Mouse (Mus musculus) kidney, adult 9 months (tissue): Measurements from ENCODE around the gene Xrcc3.

Source experiments
- DNase-seq: peaks from one replicate; pipeline ENCODE4 v3.0.0; 2022

The Xrcc3 gene

DNA sequence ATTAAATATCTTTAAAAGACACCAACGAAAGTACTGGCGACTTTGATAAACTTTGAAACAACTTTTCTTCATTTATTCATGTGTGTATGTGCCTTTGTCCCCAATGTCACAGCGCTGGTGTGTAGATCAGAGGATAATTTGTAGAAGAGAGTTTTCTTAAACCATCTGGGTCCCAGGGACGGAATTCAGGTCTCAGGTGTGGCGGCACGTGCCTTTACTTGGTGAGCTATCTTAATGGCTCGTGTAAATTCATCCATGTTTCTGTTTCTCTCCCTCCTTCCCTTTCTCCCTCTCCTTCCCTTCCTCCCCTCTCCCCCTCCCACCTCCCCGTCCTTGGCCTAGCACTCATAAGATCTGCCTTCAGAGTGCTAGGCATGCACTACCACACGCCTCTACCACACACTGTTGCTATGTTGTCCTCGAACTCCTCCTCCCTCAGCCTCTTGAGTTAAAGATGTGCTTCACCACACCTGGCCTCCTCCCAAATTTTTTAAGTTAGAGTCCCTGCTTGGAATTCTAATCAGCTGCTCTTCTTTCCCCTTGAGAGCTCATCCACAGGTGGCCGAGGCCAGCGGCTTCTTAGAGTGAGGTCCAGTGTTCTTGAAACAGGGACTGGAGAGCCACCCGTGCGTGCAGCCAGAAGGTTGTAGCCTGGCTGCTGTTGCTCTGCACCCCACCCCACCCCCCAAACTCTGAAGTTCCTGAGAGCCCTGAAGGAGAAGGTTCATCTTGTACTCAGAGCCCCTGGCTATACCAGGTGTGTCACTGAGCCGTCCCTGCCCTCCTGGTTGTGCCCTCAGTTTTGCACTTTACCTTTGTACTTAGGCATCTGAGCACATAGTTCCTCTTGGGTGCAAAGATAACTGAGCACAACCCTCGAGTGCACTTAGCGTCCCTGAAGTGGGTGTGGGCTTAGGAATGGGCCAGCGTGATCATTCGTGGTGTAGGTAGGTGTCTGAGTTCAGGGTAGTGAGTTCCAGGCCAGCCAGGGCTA lies 1.4 kb upstream of the Xrcc3 start:
- peak; percentile 74 for DNase-seq

DNA sequence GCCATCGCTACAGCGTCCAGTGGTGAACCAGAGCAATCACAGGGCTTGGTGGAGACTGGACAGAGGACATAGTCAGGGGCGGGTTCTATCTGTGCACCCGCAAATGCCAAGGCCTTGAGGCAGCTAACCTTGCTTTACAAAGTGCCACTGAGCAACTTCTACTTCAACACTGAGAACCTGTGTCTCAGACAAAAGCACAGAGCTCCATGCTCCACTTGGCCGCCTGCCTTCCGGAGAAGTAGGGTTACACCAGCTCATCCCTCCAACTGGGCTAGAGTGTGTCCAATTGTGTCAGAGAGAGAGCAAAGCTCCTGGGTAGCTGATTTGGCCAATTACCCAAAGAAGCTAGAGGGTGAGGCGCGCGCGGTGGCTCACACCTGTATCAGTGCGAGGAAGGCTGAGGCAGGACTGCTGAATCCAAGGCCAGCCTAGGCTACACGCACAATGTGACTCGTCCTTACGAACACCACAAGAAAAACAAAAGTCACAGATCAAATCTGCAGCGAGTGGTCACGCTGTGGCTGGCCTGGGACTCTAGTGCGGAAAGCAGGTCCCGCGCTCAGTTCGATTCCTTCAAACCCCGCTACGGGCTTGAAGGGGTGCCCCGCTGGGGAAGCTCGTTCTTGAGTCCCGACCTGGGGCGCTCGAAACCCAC lies 435 bp downstream of the Xrcc3 start:
- no peak for DNase-seq

DNA sequence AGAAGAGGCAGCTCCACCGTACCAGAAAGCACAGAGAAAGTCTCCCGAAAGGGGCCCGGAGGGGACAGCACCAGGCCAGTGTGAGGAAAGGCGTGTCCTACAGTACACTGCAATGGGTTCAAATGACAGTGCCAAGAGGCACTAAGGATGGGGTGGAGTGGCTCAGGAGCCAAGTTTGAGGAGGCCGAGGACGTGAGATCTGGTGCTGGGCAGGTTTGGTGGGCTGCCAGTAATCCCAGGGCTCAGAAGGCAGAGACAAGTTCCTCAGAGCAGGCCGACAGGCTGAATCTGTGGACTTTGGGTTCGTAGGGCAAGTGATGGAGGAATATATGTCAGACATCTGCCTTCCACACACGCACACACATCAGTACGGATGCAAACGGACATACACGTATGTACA lies 1.1 kb downstream of the Xrcc3 start:
- no peak for DNase-seq

GRCm38 (mm10) chr12:111812075-111812474 lies 1.6 kb downstream of the Xrcc3 start:
- DNase-seq: no peak

- peak; percentile 83 for DNase-seq
Measured at GRCm38 (mm10) chr12:111809762-111810161, 3.9 kb downstream of the Xrcc3 start.

DNA sequence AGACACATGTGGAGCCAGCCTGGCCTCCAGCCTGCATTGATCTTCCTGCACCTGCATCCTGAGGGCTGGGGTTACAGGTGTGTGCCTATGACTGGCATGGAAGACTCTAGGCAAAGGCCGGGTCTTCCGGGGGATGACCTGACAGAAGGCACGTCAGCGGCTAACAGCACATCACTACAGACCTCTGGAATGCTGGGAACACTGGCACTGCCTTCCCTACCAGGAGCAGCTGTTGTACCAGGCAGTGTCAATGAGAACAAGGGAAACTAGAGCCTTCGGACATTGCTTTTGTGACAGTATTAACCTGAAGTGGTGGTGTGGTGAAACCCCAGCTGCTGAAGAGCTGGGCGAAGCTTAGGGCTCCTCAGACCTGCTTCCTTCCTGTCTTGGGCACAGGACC lies 4.9 kb downstream of the Xrcc3 start:
- no peak for DNase-seq

DNA sequence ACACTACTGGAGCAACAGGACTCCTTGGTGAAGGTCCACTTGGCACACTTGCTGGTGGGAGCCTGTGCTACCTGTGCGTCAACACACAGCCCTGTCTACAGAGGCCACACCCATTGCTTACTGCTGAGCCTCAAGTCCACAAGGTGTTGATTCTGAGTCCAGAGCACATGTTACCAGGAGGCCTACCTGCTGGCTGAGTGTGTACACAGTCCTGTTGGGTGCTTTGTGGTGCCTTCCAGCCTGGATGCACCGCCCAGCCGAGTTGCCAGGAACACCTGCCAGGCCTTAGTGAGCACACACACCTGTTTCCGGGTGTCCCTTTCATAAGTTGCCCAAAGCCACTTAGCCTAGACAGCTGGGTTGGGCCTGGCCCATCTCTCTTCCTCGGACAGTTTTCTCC lies 10.1 kb downstream of the Xrcc3 start:
- no peak for DNase-seq

DNA sequence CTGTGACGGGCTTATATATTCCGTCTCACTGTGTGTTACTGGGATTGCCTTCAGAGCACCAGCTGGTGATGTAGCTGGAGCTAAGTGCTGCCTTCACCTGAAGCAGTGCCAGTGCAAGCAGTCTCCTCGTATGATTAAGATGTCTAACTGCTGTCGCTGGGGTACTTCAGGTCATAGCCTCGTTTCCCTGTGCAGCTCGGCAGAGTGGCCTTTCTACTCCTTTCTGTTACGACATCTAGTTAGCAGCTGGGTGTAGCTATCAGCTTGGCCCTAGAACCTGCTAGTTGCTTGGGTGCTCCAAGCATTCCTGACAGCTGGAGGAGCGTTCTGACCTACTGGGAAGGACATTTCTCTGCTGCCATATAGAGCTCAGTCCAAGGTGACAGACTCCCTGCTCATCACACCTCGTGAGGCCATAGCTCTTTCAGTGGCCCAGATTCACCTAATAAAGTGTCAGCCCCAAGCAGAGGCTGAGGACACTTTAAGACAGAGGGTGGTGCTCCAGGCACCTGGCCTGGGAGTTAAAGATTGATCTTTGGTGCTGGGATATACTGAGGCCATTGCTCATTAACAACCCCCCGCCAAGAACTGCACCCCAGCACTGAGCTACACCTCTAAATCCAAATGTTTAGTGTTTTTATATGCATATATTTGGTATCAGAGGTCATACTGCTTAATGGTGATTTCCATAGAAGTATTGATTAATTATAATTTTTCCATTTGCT lies 13.1 kb downstream of the Xrcc3 start:
- DNase-seq: peak; percentile 70

DNA sequence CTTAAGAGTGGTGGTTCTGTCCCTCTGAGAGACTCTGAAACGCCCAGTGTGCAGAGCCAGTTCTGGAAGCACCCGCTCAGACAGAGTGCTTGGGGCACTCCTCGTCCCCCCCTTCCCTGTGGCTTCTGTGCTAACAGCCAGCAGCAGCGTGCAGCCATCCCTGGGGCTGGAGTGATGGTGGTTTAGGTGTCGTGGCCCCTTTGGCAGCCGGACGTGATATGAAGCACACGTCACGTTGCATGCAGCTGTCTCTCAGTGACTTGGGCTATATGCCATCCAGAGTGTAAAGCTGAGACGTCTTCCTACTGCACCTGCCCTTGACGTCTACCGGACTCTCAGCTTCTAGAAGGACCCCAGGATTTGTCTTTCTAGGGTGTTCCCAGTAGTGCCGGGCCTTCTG lies 15.2 kb downstream of the Xrcc3 start:
- DNase-seq: no peak

- DNase-seq: no peak
Measured at GRCm38 (mm10) chr12:111797251-111797650, 16.4 kb downstream of the Xrcc3 start.

GRCm38 (mm10) chr12:111795180-111795895 lies 18.3 kb downstream of the Xrcc3 start:
- DNase-seq: peak; percentile 72

GRCm38 (mm10) chr12:111794526-111795179 lies 19.0 kb downstream of the Xrcc3 start:
- no peak for DNase-seq

GRCm38 (mm10) chr12:111794102-111794501 lies 19.6 kb downstream of the Xrcc3 start:
- DNase-seq: peak; percentile 87

GRCm38 (mm10) chr12:111791474-111792104 lies 22.1 kb downstream of the Xrcc3 start:
- no peak for DNase-seq

GRCm38 (mm10) chr12:111790631-111791030 lies 23.0 kb downstream of the Xrcc3 start:
- no peak for DNase-seq

DNA sequence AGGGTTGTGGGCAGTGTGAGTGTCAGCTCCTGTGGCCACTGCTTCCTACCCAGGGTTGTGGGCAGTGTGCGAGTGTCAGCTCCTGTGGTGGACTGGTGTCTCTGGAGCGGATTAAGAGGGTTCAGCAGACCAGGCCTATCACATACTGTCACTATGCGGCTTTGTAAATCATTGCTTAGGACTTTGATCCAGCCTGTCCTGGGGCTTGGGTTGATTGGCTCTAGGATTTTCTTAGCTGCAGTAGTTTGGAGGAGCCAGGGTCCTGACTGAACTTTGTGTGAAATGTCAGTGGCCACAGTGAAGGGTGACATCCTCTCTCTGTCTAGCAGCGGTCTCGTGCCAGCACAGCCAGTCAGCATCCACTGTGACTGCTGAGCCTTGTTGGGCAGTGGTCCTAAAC lies 23.6 kb downstream of the Xrcc3 start:
- peak; percentile 86 for DNase-seq

- no peak for DNase-seq
Measured at GRCm38 (mm10) chr12:111787015-111787414, 26.7 kb downstream of the Xrcc3 start.

GRCm38 (mm10) chr12:111785174-111785573 lies 28.5 kb downstream of the Xrcc3 start:
- no peak for DNase-seq

DNA sequence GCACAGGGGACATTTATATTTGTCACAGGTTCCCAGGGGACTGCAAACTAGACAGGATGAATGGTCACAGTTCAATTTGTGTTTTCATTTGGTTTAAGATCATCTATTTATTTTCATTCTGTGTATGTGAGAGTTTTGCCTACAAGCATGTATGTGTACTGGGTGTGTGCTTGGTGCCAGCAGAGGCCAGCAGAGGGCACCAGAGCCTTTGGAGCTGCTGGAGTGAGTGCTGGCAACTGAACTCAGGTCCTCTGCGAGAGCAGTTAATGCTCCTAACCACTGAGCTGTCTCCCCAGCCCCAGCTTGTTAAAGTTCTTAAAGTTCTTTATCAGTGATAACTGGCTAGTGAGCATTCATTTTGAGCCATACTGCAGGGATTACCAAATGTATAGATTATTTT lies 34.1 kb downstream of the Xrcc3 start:
- DNase-seq: no peak

DNA sequence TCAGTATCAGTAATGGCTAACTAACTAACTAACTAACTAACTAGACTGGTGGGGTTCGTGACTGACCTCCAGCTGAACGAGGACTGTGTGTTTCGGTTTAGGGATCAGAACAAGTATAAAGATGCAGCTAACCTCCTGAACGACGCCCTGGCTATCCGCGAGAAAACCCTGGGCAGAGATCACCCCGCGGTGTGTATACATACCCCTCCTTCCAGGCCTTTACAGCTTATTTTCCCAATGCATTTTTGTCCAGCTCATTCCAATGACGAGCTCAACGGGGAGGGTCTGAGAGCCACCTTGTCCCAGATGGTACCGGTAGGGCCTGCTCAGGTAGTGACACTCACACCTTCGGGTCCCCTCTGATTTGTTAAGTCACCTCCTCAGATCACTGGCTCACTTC lies 35.8 kb downstream of the Xrcc3 start:
- no peak for DNase-seq

- no peak for DNase-seq
Measured at GRCm38 (mm10) chr12:111774845-111775244, 38.8 kb downstream of the Xrcc3 start.

DNA sequence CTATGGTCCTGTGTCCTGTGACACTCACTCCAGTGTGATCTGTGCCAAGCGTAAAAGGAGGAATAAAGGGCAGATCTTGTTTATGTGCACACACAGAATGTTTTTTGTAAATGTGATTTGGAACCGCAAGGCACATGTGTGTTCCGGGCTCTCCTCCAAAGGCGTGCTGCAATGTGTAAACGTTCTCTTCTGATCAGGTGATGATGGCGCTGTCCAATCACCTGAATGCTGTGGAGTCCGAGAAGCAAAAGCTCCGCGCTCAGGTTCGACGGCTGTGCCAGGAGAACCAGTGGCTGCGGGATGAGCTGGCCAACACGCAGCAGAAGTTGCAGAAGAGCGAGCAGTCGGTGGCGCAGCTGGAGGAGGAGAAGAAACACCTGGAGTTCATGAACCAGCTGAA lies 39.5 kb downstream of the Xrcc3 start:
- DNase-seq: no peak
